Mouse (Mus musculus) gastrocnemius, postnatal 25 days (tissue): ENCODE measurements around the gene Gm38119. TPM values are rescaled to one million over a fixed set of nuclear protein-coding genes. Genes with fewer than 3 reads are reported as not detected.
"Not testable (repeated sequence)": the region's sequence is repeated elsewhere in the genome, so short reads cannot be mapped to it uniquely, and the experiment has no call there.

Experiments used
- DNase-seq: peaks from one replicate; pipeline ENCODE4 v3.0.0; 2022
- long read RNA-seq, 2 experiments: library from polyadenylated mRNA; stranded (forward); transcript quantifications; one replicate each; pipeline ENCODE4 v2.0.0; 2021
- total RNA-seq, 2 experiments: library from RNA; stranded (reverse); gene quantifications; 1 replicate in 1 of 2; 2 replicates in 1 of 2; pipeline ENCODE4 v1.2.3; 2021

The Gm38119 gene
- not detected for total RNA-seq
- long read RNA-seq, experiment 1 = 0 reads
- long read RNA-seq, experiment 2 = 0 reads

GRCm38 (mm10) chr3:92738996-92739395, at the start of gene Gm38119:
Gene Gm38119 (minus strand): TSS chr3:92739096.
- no peak for DNase-seq

- DNase-seq = no peak
Observed at GRCm38 (mm10) chr3:92778799-92779198, 39.9 kb upstream of the Gm38119 start, which contains the start of gene Lce1i. Gene Lce1i (minus strand): TSS chr3:92778899.

- no peak for DNase-seq
Observed at GRCm38 (mm10) chr3:92771573-92771972, 32.7 kb upstream of the Gm38119 start.

GRCm38 (mm10) chr3:92764965-92765364, 26.1 kb upstream of the Gm38119 start, which contains the start of gene Lce1h:
Gene Lce1h (minus strand): TSS chr3:92765065.
- DNase-seq = no peak

GRCm38 (mm10) chr3:92753197-92753596, 14.3 kb upstream of the Gm38119 start:
- no peak for DNase-seq

GRCm38 (mm10) chr3:92752238-92752637, 13.3 kb upstream of the Gm38119 start, which contains the start of gene Lce1g:
Gene Lce1g (minus strand): TSS chr3:92752338.
- no peak for DNase-seq

- DNase-seq = no peak
Observed at GRCm38 (mm10) chr3:92722631-92723030, 16.3 kb downstream of the Gm38119 start.

GRCm38 (mm10) chr3:92720250-92720649, 18.6 kb downstream of the Gm38119 start, which contains the start of gene Lce1f:
Gene Lce1f (minus strand): TSS chr3:92720350.
- no peak for DNase-seq

GRCm38 (mm10) chr3:92715122-92715521, 23.8 kb downstream of the Gm38119 start:
- no peak for DNase-seq

- no peak for DNase-seq
Observed at GRCm38 (mm10) chr3:92708974-92709373, 29.9 kb downstream of the Gm38119 start, which contains the start of gene Lce1e. Gene Lce1e (minus strand): TSS chr3:92709074.

- DNase-seq = no peak
Observed at GRCm38 (mm10) chr3:92694613-92695012, 44.3 kb downstream of the Gm38119 start.

- no peak for DNase-seq
Observed at GRCm38 (mm10) chr3:92691688-92692087, 47.2 kb downstream of the Gm38119 start.

- DNase-seq = not testable (repeated sequence)
Observed at GRCm38 (mm10) chr3:92689154-92689553, 49.7 kb downstream of the Gm38119 start.

Other genes with a start within 250 kb of the Gm38119 start
- not detected for gene Sprr4, start 238.6 kb downstream of the Gm38119 start, total RNA-seq
- gene 2310046K23Rik, start 204.6 kb downstream of the Gm38119 start, total RNA-seq = not detected
- not detected for gene Ivl, start 165.4 kb downstream of the Gm38119 start, total RNA-seq
- gene Smcp, start 150.1 kb downstream of the Gm38119 start, total RNA-seq = not detected
- not detected for gene 2210017I01Rik, start 131.6 kb downstream of the Gm38119 start, total RNA-seq
- not detected for gene Lce6a, start 117.4 kb downstream of the Gm38119 start, total RNA-seq
- gene Lce1a1, start 90.8 kb downstream of the Gm38119 start, total RNA-seq = not detected
- not detected for gene Lce1b, start 82.2 kb downstream of the Gm38119 start, total RNA-seq
- not detected for gene Lce1a2, start 68.8 kb downstream of the Gm38119 start, total RNA-seq
- not detected for gene Lce1c, start 59.8 kb downstream of the Gm38119 start, total RNA-seq
- not detected for gene Lce1d, start 51.9 kb downstream of the Gm38119 start, total RNA-seq
- gene Lce1e, start 30.0 kb downstream of the Gm38119 start, total RNA-seq = not detected
- not detected for gene Lce1f, start 18.7 kb downstream of the Gm38119 start, total RNA-seq
- not detected for gene Lce1g, start 13.2 kb upstream of the Gm38119 start, total RNA-seq
- gene Lce1h, start 26.0 kb upstream of the Gm38119 start, total RNA-seq = not detected
- not detected for gene Lce1i, start 39.8 kb upstream of the Gm38119 start, total RNA-seq
- gene Lce1j, start 51.4 kb upstream of the Gm38119 start, total RNA-seq = not detected
- gene Lce1k, start 68.8 kb upstream of the Gm38119 start, total RNA-seq = not detected
- not detected for gene Kprp, start 88.2 kb upstream of the Gm38119 start, total RNA-seq
- gene Lce1l, start 112.2 kb upstream of the Gm38119 start, total RNA-seq = not detected
- not detected for gene 2310050C09Rik, start 131.1 kb upstream of the Gm38119 start, total RNA-seq
- gene Lce3a, start 187.1 kb upstream of the Gm38119 start, total RNA-seq = not detected
- not detected for gene Lce3b, start 193.9 kb upstream of the Gm38119 start, total RNA-seq
- gene Lce3c, start 205.4 kb upstream of the Gm38119 start, total RNA-seq = not detected
- gene Lce3d, start 218.3 kb upstream of the Gm38119 start, total RNA-seq = not detected
- gene Lce3e, start 228.0 kb upstream of the Gm38119 start, total RNA-seq = not detected